Mouse (Mus musculus): ENCODE measurements around the gene Trp53tg5.

GRCm38 (mm10) chr2:164453887-164454500, 19.5 kb downstream of the Trp53tg5 start:
- TF ChIP-seq CTCF (IDR thresholded peaks at IDR 0.05; ENCODE audit: low read depth) (no peak), EP300 (optimal IDR thresholded peaks at IDR 0.05) (no peak)

Data from stomach, postnatal 0 days (tissue).